Mouse (Mus musculus): ENCODE measurements around the gene Kin. TPM values are rescaled to one million over a fixed set of nuclear protein-coding genes. Genes with fewer than 3 reads are reported as not detected.

Gene Kin
- polyA plus RNA-seq, 1 experiment: 2.7 TPM

DNA sequence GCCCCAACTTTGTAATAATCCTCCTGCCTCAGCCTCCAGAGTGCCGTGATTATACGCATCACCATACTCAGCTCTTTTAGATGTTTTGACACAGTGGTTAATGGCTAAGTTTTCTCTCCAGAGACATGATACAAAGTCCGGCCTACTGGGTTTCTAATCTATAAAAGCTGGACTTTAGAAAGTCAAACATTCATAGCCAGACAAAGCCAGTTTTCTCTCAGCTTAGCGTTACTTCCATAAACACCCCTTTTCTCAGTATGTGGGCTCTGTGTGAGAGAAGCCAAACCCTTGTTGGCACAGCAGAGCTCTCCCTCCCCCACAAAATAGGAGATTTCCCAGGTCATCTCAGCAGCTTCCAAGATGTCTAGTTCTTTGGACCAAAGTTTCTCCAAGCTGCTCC, 48.2 kb downstream of the Kin start:
- Histone ChIP-seq H3K27ac (ENCODE audit: insufficient read depth, low read length) (no peak overlapping the region), H3K4me3 (ENCODE audit: extremely low read depth, insufficient read depth, insufficient read length) (no peak overlapping the region), H3K36me3 (ENCODE audit: control insufficient read depth, insufficient read depth, low read length) (no peaks in the 10 kb centered on the region), H3K27me3 (ENCODE audit: control insufficient read depth, insufficient read depth, low read length) (no peaks in the 10 kb centered on the region), H3K4me1 (ENCODE audit: control insufficient read depth, insufficient read depth, insufficient read length) (no peaks in the 10 kb centered on the region)
- TF ChIP-seq POLR2A (IDR thresholded peaks at IDR 0.05; ENCODE audit: low read depth, low read length) (no peak), CTCF (IDR thresholded peaks at IDR 0.05; ENCODE audit: extremely low read depth, insufficient read depth, insufficient read length, insufficient replicate concordance) (no peak)
- WGBS: 90% methylated on average over 4 of the region's 4 CpGs
- no peak for DNase-seq (ENCODE audit: low read depth in 1 of 2, low spot score in 2 of 2)

DNA sequence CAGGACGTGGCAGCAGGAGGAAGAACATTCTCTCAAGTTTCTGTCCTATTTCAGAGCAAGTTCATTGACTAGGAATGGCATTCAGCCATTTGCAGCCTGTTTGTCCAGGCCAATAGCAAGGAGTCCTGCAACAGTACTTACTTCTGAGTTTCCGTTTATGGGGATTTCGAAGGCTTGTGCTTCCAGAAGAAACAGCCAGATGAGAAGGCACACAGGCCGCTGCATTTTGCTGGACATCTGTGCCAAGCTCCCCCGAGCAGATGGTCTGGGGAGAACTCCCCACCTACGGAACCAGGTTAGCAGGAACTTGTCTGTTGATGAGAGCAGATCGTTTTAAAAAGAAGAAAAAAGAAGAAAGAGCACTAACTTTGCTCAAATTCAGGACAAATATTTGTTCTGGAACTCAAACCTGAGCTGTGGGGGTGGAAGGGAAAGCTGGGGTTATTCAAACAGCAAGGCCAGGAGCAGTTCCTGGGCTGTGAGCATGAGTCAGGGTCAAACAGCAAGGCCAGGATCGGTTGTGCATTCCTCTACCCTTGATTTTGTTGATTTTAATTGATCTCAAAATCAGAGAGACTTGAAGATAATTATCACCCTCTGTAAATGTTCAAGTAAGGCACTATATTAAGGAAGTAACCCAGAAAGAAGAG, 50.1 kb downstream of the Kin start:
- Histone ChIP-seq H3K4me1 (ENCODE audit: control insufficient read depth, insufficient read depth, insufficient read length) (no peaks in the 10 kb centered on the region), H3K27me3 (ENCODE audit: control insufficient read depth, insufficient read depth, low read length) (no peaks in the 10 kb centered on the region), H3K36me3 (ENCODE audit: control insufficient read depth, insufficient read depth, low read length) (no peaks in the 10 kb centered on the region), H3K27ac (ENCODE audit: insufficient read depth, low read length) (no peak overlapping the region), H3K4me3 (ENCODE audit: extremely low read depth, insufficient read depth, insufficient read length) (no peak overlapping the region)
- TF ChIP-seq CTCF (IDR thresholded peaks at IDR 0.05; ENCODE audit: extremely low read depth, insufficient read depth, insufficient read length, insufficient replicate concordance) (no peak), POLR2A (IDR thresholded peaks at IDR 0.05; ENCODE audit: low read depth, low read length) (no peak)
- WGBS: 75% methylated on average over 8 of the region's 8 CpGs
- no peak for DNase-seq (ENCODE audit: low read depth in 1 of 2, low spot score in 2 of 2)

DNA sequence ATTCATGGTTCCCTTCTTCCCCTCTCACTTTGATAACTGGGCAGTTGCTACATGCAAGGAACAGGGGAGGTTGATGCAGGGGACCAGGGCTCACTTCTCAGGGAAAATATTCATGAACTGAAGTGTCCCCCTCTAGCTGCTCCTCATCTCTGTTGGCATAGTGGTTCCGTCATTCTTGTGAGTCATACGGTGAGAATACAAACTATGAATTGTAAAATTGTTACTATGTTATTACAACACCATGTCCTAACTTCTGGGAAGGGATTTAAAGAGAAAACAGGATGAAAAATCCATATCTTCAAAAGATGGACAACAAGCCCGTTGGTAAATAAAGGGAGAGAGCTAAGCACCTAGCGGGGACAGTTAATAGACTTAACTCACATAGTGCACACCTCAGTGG, 50.9 kb downstream of the Kin start, which contains the start of gene Itih2:
Gene Itih2 (minus strand): TSS at position 101 of the 400 bp plus-strand sequence.
- Histone ChIP-seq H3K4me1 (ENCODE audit: control insufficient read depth, insufficient read depth, insufficient read length) (no peaks in the 10 kb centered on the region), H3K27ac (ENCODE audit: insufficient read depth, low read length) (no peak within 1 kb of the TSS), H3K4me3 (ENCODE audit: extremely low read depth, insufficient read depth, insufficient read length) (no peak within 1 kb of the TSS), H3K27me3 (ENCODE audit: control insufficient read depth, insufficient read depth, low read length) (no peaks in the 10 kb centered on the region), H3K36me3 (ENCODE audit: control insufficient read depth, insufficient read depth, low read length) (no peaks in the 10 kb centered on the region)
- TF ChIP-seq CTCF (IDR thresholded peaks at IDR 0.05; ENCODE audit: extremely low read depth, insufficient read depth, insufficient read length, insufficient replicate concordance): no peak
- TF ChIP-seq POLR2A (IDR thresholded peaks at IDR 0.05; ENCODE audit: low read depth, low read length): no peak
- 93% methylated on average over 4 of the region's 4 CpGs for WGBS
- no peak for DNase-seq (ENCODE audit: low read depth in 1 of 2, low spot score in 2 of 2)

DNA sequence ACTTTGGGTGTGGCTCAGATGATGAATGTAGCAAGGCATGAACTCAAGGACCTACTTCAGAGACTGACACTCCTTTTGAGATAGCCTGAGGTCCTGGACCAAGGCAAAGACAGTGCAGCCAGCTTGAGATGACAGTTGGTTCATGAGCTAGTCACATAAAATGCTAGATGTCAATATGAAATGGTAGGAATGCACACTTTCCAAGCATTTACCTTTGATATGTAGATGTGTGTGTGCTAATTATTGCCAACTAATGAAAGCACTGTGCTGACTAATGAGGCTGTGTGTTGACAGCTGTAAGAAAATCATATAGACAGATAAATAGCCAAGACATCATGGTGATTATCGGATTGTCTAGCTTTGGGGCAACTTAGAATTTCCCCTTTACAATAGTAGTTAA, 51.7 kb downstream of the Kin start:
- TF ChIP-seq POLR2A (IDR thresholded peaks at IDR 0.05; ENCODE audit: low read depth, low read length) (no peak), CTCF (IDR thresholded peaks at IDR 0.05; ENCODE audit: extremely low read depth, insufficient read depth, insufficient read length, insufficient replicate concordance) (no peak)
- no peak for DNase-seq (ENCODE audit: low read depth in 1 of 2, low spot score in 2 of 2)
- H3K27me3 ChIP-seq (ENCODE audit: control insufficient read depth, insufficient read depth, low read length): no peaks in the 10 kb centered on the region
- H3K36me3 ChIP-seq (ENCODE audit: control insufficient read depth, insufficient read depth, low read length): no peaks in the 10 kb centered on the region
- WGBS: 100% methylated on average over 1 of the region's 1 CpGs
- H3K4me1 ChIP-seq (ENCODE audit: control insufficient read depth, insufficient read depth, insufficient read length): no peaks in the 10 kb centered on the region
- H3K4me3 ChIP-seq (ENCODE audit: extremely low read depth, insufficient read depth, insufficient read length): no peak overlapping the region
- H3K27ac ChIP-seq (ENCODE audit: insufficient read depth, low read length): no peak overlapping the region

DNA sequence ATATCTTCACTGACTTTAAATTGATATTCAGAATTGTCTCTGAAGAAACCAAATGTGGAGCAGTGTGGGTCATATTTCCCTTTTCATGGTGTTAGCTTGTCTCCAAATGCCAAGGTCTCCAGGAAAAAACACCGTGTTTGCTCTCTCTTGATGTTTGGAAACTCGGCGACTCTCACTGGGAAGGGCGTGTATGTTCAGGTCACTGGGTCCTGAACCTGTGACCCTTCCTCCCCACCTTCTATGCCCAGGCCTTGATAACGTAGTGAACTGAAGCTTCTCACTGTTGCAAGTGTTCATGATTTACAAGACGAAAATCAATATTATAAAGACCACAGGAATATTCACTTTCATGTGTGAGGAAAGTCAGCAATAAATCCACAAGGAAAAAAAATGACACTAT, 53.5 kb downstream of the Kin start:
- Histone ChIP-seq H3K27ac (ENCODE audit: insufficient read depth, low read length) (no peak overlapping the region), H3K4me1 (ENCODE audit: control insufficient read depth, insufficient read depth, insufficient read length) (no peaks in the 10 kb centered on the region), H3K27me3 (ENCODE audit: control insufficient read depth, insufficient read depth, low read length) (no peaks in the 10 kb centered on the region), H3K36me3 (ENCODE audit: control insufficient read depth, insufficient read depth, low read length) (no peaks in the 10 kb centered on the region), H3K4me3 (ENCODE audit: extremely low read depth, insufficient read depth, insufficient read length) (no peak overlapping the region)
- no peak for DNase-seq (ENCODE audit: low read depth in 1 of 2, low spot score in 2 of 2)
- WGBS: 81% methylated on average over 6 of the region's 6 CpGs
- TF ChIP-seq POLR2A (IDR thresholded peaks at IDR 0.05; ENCODE audit: low read depth, low read length): no peak
- TF ChIP-seq CTCF (IDR thresholded peaks at IDR 0.05; ENCODE audit: extremely low read depth, insufficient read depth, insufficient read length, insufficient replicate concordance): no peak

DNA sequence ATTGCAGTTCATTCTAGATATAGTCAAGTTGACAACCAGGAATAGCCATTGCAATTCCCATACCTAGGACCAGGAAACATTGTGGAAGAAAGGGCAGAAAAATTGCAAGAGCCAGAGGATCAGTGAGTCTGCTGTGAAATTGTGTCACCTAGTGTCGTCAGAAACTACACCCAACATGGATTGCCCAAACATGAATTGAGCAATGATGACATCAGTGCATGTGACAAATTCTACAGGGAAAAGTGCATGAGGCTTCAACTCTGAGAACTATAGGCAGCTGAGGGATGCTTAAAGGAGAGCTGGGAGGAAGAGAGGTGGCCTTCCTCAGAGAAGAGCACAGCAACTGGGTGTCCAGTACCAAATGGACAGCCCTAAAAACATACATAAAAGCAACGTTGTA, 56.9 kb downstream of the Kin start:
- TF ChIP-seq POLR2A (IDR thresholded peaks at IDR 0.05; ENCODE audit: low read depth, low read length): no peak
- TF ChIP-seq CTCF (IDR thresholded peaks at IDR 0.05; ENCODE audit: extremely low read depth, insufficient read depth, insufficient read length, insufficient replicate concordance): no peak
- Histone ChIP-seq H3K27ac (ENCODE audit: insufficient read depth, low read length) (no peak overlapping the region), H3K36me3 (ENCODE audit: control insufficient read depth, insufficient read depth, low read length) (no peaks in the 10 kb centered on the region), H3K27me3 (ENCODE audit: control insufficient read depth, insufficient read depth, low read length) (no peaks in the 10 kb centered on the region), H3K4me1 (ENCODE audit: control insufficient read depth, insufficient read depth, insufficient read length) (no peaks in the 10 kb centered on the region), H3K4me3 (ENCODE audit: extremely low read depth, insufficient read depth, insufficient read length) (no peak overlapping the region)
- WGBS: 76% methylated on average over 2 of the region's 2 CpGs
- DNase-seq (ENCODE audit: low read depth in 1 of 2, low spot score in 2 of 2): no peak

DNA sequence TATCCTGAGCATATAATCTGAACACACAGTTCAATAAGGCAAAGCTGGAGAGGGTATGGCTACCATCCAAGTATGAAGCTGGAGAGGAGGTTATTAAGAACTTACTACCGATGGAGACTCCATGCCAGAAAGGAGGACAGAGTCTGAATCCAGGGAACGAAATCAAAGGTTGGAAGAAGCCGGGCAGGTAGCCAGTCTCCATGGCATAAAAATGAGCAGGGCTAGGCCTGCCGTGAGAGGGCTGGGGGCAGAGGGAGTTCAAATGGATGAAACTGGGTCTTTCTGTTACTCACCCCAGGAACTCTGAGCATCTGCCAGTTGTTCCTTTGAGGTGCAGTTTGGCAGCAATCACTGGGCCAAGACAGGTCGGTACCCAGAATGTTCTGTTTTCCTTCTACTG, 60.1 kb downstream of the Kin start:
- 84% methylated on average over 5 of the region's 5 CpGs for WGBS
- no peak overlapping the region for H3K27ac ChIP-seq (ENCODE audit: insufficient read depth, low read length)

More for the DNA sequence above, 60.1 kb downstream of the Kin start:
- H3K4me3 ChIP-seq (ENCODE audit: extremely low read depth, insufficient read depth, insufficient read length): no peak overlapping the region
- no peaks in the 10 kb centered on the region for H3K27me3 ChIP-seq (ENCODE audit: control insufficient read depth, insufficient read depth, low read length)
- no peak for TF ChIP-seq POLR2A (IDR thresholded peaks at IDR 0.05; ENCODE audit: low read depth, low read length)
- no peak for TF ChIP-seq CTCF (IDR thresholded peaks at IDR 0.05; ENCODE audit: extremely low read depth, insufficient read depth, insufficient read length, insufficient replicate concordance)
- H3K4me1 ChIP-seq (ENCODE audit: control insufficient read depth, insufficient read depth, insufficient read length): no peaks in the 10 kb centered on the region; the same call in 1 of the 2 replicates
- no peaks in the 10 kb centered on the region for H3K36me3 ChIP-seq (ENCODE audit: control insufficient read depth, insufficient read depth, low read length)
- no peak for DNase-seq (ENCODE audit: low read depth in 1 of 2, low spot score in 2 of 2)

Other genes with a start within 250 kb of the Kin start
- not detected in 2 replicates for gene 4930412O13Rik, start 199.3 kb upstream of the Kin start, polyA plus RNA-seq (2012; rRNA removed)
- not detected in 2 replicates for gene 9230102O04Rik, start 191.1 kb upstream of the Kin start, polyA plus RNA-seq (2012; rRNA removed)
- 5.9 and 9.6 TPM in 2 replicates for gene Gata3, start 190.6 kb upstream of the Kin start, polyA plus RNA-seq (2012; rRNA removed)
- 6.6 and 8.2 TPM in 2 replicates for gene Taf3, start 32.0 kb upstream of the Kin start, polyA plus RNA-seq (2012; rRNA removed)
- 107 and 116 TPM in 2 replicates for gene Atp5c1, start 83 bp upstream of the Kin start, polyA plus RNA-seq (2012; rRNA removed)
- 0.14 and 0.19 TPM in 2 replicates for gene Itih2, start 50.8 kb downstream of the Kin start, polyA plus RNA-seq (2012; rRNA removed)
- gene Itih5, start 73.0 kb downstream of the Kin start, polyA plus RNA-seq (2012; rRNA removed): 2.1 and 2.2 TPM in 2 replicates

Data from spleen, adult 2 months (tissue).